Mouse (Mus musculus) neural tube, embryonic 14.5 days (tissue): ENCODE measurements around the gene Mmp8. TPM values are rescaled to one million over a fixed set of nuclear protein-coding genes. Genes with fewer than 3 reads are reported as not detected.

Source experiments
- ATAC-seq: fragments of 200-750 bp; cut with Nextera tagmentation; 2 replicates; pipeline ENCODE4 v1.8.0; 2017; ENCODE audit warnings: low read depth, mild to moderate bottlenecking, moderate TSS enrichment, moderate library complexity
- H3K27ac ChIP-seq: fragments of 300-500 bp; sonication (generic); 2 replicates; pipeline ENCODE4 v1.5.1; 2014; ENCODE audit warnings: low read depth, mild to moderate bottlenecking, control low read depth, low read length, moderate library complexity, mixed read lengths
- H3K27me3 ChIP-seq: fragments of 300-500 bp; sonication (generic); 2 replicates; pipeline ENCODE4 v1.6.1; 2014; ENCODE audit warnings: low read length; ENCODE audit not compliant: control insufficient read depth, insufficient read depth
- H3K36me3 ChIP-seq: fragments of 300-500 bp; sonication (generic); 2 replicates; pipeline ENCODE4 v1.6.1; 2014; ENCODE audit warnings: low read length, mixed read lengths; ENCODE audit not compliant: control insufficient read depth, insufficient read depth
- H3K4me1 ChIP-seq: fragments of 300-500 bp; sonication (generic); 2 replicates; pipeline ENCODE4 v1.6.1; 2014; ENCODE audit warnings: low read length; ENCODE audit not compliant: control insufficient read depth, insufficient read depth
- H3K4me2 ChIP-seq: fragments of 300-500 bp; sonication (generic); 2 replicates; pipeline ENCODE4 v1.6.1; 2014; ENCODE audit warnings: mild to moderate bottlenecking, low read depth, low read length, control low read depth
- H3K4me3 ChIP-seq: fragments of 300-500 bp; sonication (generic); 2 replicates; pipeline ENCODE4 v1.5.1; 2014; ENCODE audit warnings: low read depth, low read length, control low read depth, mixed read lengths
- H3K9ac ChIP-seq: fragments of 300-500 bp; sonication (generic); replicated peaks from 2 replicates; pipeline ENCODE4 v1.6.1; 2014; ENCODE audit warnings: low read depth, mild to moderate bottlenecking, control low read depth, low read length, mixed read lengths
- H3K9me3 ChIP-seq: fragments of 300-500 bp; sonication (generic); 2 replicates; pipeline ENCODE4 v1.6.1; 2016; ENCODE audit warnings: low read length; ENCODE audit not compliant: control insufficient read depth
- WGBS: fragments of 180-500 bp; shearing (Covaris S2); extraction: QIAGEN DNeasy Blood & Tissue Kit; methylation state at CpG from one replicate; pipeline ENCODE4 v1.1.7; 2014; 5-methylcytosine and 5-hydroxymethylcytosine counted together
- polyA plus RNA-seq: library from polyadenylated mRNA; unstranded; fragments of >200 nt; fragmentation: Nextera tagmentation; extraction: Ambion mirVana; gene quantifications from 2 replicates; pipeline ENCODE4 v1.2.1, GENCODE M21; 2014

The Mmp8 gene
- polyA plus RNA-seq: 0.10 TPM in 1 of 2 replicates, not detected in the other

DNA sequence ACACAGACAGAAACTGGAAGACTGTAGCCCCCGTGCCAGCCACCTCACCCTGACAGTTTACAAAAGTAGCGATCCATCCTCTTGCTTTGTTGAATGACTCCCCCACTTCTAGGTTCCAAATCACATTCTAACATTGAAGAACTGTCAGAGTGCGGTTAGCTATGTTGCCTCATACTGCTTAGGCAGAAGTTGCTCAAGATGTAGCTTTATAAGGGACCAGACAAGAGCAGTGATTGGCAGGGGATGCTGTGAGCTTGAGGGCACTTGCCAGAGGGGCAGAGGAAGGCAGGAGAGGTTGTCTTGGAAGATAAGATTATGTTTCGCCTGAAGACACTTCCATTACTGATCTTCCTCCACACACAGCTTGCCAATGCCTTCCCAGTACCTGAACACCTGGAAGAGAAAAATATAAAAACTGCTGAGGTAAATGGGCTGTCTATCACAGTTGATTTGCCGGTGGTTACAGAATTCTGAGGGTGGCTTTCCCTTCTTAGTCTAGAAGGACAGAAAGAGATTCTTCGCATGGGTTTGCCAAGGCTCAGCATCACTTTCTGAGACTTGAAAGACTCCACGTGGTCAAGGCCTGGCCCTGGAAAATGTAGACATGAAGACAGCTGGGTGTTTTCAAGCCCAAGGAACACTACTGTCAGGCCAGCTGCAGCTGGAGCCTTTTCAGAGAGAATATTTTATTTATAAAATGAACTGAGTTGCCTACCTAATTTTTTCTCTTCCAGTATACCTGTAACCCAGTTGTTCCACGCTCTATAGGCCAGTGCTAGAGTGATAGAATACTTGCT, at the start of gene Mmp8:
Gene Mmp8 (plus strand): TSS at position 236 of the 797 bp plus-strand sequence.
- 88% methylated on average over 8 of the region's 8 CpGs for WGBS
- no peaks in the 10 kb centered on the region for H3K27me3 ChIP-seq
- no peak within 1 kb of the TSS for H3K4me2 ChIP-seq
- no peaks in the 10 kb centered on the region for H3K9me3 ChIP-seq
- no peak for ATAC-seq
- H3K36me3 ChIP-seq: no peaks in the 10 kb centered on the region
- H3K4me3 ChIP-seq: no peak within 1 kb of the TSS
- H3K4me1 ChIP-seq: no peaks in the 10 kb centered on the region
- H3K9ac ChIP-seq: no peak within 1 kb of the TSS
- H3K27ac ChIP-seq: no peak within 1 kb of the TSS

DNA sequence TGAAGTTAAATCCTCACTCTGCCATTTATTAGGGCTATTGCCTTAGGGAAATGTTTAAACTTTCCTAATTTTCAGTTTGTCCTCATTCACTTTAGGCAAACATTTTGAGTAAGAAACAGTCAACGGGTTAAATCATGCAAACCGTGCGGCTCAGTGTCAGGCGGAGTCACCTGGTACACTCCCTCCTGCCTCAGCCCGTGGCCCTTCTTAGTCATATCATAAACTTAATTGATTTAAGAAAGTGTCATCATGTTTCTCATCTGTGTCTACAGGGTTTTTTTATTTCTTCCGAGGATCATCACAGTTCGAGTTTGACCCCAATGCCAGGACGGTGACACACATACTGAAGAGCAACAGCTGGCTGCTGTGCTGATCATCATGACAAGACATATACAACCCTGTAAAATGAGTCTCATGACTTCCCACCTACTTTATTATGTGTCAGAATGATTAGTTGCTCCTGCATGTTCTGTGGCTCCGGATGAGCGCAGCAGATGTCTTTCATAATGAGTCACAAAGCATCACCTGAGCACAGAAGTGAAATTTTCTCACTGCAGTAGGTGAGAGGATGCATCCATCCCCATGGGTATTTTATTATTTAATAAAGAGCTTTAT, 48.5 kb upstream of the Mmp8 start:
- Histone ChIP-seq H3K9me3 (no peaks in the 10 kb centered on the region), H3K27ac (no peak overlapping the region), H3K4me1 (no peaks in the 10 kb centered on the region), H3K4me2 (no peak overlapping the region), H3K4me3 (no peak overlapping the region), H3K27me3 (no peaks in the 10 kb centered on the region), H3K36me3 (no peaks in the 10 kb centered on the region), H3K9ac (no peak overlapping the region)
- 88% methylated on average over 10 of the region's 10 CpGs for WGBS
- ATAC-seq: no peak

DNA sequence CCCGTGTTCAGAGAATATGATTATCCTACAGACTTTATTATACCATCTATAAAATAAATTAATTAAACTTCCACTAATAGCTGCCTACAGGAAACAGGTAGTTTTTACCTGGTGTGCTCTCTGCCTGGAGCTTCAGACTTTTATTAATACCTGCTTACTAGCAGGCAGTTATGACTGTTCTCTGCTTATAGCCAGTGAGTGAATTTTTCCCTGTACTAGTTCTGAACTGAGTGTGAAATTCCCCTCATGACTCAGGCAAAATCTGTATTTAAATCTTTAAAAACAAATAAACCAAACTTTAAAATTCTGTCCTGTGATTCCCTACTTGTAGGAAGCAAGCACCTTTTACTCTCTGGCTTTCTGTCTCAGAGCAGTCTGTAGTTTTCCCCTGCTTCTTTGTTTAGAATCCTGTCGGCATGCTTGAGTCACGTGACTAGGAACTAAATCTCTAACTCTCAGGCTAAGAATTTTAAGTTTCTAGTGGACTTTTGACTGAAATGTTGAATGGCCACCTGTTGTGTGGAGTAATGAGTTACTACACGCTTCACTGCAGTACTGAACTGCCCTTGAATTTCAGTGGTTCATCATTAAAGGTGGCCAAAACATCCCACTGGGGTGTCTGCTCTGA, 40.2 kb upstream of the Mmp8 start:
- H3K9me3 ChIP-seq: no peaks in the 10 kb centered on the region
- H3K4me3 ChIP-seq: no peak overlapping the region
- ATAC-seq: no peak
- H3K4me1 ChIP-seq: no peaks in the 10 kb centered on the region
- no peaks in the 10 kb centered on the region for H3K27me3 ChIP-seq
- H3K4me2 ChIP-seq: no peak overlapping the region
- H3K36me3 ChIP-seq: no peaks in the 10 kb centered on the region
- WGBS: 70% methylated on average over 4 of the region's 4 CpGs
- no peak overlapping the region for H3K9ac ChIP-seq
- no peak overlapping the region for H3K27ac ChIP-seq

DNA sequence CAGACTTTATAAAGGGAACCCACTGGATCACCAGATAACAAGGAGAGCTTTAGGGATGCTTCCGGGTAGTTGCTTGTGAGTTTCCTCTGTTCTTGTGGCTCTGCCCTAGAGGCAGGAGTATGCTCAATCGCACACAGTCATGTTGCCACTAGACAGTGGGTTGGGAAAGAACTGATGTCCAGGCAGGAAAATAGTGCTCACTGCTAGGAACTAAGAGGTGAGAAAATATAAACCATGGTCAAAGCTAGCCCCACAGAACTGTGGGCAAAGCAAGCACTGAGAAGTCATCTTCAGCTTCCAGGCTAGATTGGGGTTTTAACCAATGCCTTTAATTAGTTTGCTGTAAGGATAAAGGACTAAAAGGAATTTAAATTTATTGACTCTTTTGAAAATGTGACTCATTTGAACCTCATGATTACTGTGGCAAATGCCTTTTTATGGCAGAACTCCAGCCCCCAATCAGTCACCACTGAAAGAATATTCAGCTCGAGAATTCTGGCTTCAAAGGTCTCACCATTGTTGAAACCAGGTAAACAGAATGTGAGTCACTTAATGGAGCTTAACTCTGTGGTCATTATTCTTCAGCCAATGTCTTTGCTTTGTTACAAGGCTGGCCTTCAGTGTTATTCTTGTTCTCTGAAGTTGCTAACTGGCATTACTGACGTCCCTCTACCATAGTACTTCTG, 31.9 kb upstream of the Mmp8 start:
- Histone ChIP-seq H3K36me3 (no peaks in the 10 kb centered on the region), H3K27me3 (no peaks in the 10 kb centered on the region), H3K9me3 (no peaks in the 10 kb centered on the region), H3K9ac (no peak overlapping the region), H3K4me2 (no peak overlapping the region), H3K27ac (no peak overlapping the region), H3K4me3 (no peak overlapping the region), H3K4me1 (no peaks in the 10 kb centered on the region)
- ATAC-seq: no peak
- WGBS: 54% methylated on average over 4 of the region's 4 CpGs

DNA sequence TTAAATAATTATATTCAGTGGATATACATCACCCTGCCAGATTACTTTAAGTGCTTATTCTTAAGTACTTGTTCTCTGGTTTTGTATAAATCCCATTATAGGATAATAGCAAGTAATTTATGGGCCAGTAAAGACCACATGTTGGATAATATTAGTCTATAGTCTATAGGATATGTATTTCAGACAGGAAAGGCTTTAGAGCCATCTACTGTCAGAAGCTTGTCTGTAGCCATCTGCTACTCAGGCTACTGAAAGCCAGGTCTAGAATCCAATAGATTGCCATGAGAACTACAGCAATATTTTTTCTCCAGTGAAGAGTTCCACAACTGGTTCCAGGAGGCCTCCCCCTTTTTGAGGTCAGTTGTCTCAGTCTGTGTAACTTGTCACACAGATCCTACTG, 15.5 kb upstream of the Mmp8 start:
- H3K36me3 ChIP-seq: no peaks in the 10 kb centered on the region
- no peaks in the 10 kb centered on the region for H3K4me1 ChIP-seq
- H3K4me2 ChIP-seq: no peak overlapping the region
- no peak overlapping the region for H3K9ac ChIP-seq
- no peaks in the 10 kb centered on the region for H3K9me3 ChIP-seq
- no peaks in the 10 kb centered on the region for H3K27me3 ChIP-seq
- no peak overlapping the region for H3K27ac ChIP-seq
- ATAC-seq: no peak
- H3K4me3 ChIP-seq: no peak overlapping the region

DNA sequence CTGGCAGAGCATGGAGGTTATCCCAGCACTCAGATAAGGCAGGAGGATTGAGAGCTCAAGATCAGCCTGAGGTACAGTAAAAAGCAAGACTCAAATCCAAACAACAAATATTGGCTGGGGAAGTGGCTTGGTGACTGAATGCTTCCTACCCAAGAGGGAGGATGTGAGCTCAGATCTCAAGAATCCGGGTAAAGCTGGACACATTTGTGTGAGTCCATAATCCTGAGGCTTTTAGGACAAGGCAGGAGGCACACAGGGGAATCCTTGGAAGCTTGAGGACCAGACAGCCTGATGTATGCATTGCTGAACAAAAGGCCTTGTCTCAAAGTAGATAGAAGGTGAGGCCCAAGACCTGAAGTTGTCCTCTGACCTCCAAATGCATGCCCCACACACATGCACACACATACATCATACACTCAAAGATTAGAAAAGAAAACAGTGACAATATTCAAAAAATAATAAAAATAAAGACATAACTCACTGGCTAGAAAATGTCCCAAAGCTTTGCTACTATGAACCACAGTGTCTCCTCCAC, 13.3 kb upstream of the Mmp8 start:
- 80% methylated on average over 1 of the region's 1 CpGs for WGBS
- H3K4me1 ChIP-seq: no peaks in the 10 kb centered on the region
- no peak for ATAC-seq

DNA sequence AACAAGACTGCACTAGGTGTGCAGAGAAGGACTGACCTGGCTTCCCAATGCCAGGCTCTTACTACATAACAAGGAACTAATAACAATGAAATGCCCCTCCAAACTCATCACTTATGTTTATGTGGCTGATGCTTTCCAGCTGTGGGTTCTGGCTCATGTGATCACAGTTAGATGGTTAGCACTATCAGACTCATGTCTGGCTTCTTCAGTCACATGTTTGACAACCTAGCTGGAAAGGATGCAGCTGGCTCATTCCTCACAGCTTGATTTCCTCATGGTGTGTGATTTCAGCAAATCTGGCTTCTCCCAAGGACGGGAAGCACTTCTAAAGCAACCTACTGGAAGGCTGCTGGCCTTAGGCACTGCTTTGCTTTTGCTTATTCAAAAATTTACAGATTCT, 12.8 kb upstream of the Mmp8 start:
- Histone ChIP-seq H3K9ac (no peak overlapping the region), H3K27me3 (no peaks in the 10 kb centered on the region), H3K9me3 (no peaks in the 10 kb centered on the region), H3K36me3 (no peaks in the 10 kb centered on the region), H3K4me1 (no peaks in the 10 kb centered on the region), H3K27ac (no peak overlapping the region), H3K4me2 (no peak overlapping the region), H3K4me3 (no peak overlapping the region)
- WGBS: 65% methylated on average over 1 of the region's 1 CpGs
- no peak for ATAC-seq

More for the DNA sequence above, 13.3 kb upstream of the Mmp8 start:
- no peaks in the 10 kb centered on the region for H3K27me3 ChIP-seq
- H3K9me3 ChIP-seq: no peaks in the 10 kb centered on the region
- no peak overlapping the region for H3K9ac ChIP-seq
- H3K27ac ChIP-seq: no peak overlapping the region
- H3K4me3 ChIP-seq: no peak overlapping the region
- no peak overlapping the region for H3K4me2 ChIP-seq
- H3K36me3 ChIP-seq: no peaks in the 10 kb centered on the region

DNA sequence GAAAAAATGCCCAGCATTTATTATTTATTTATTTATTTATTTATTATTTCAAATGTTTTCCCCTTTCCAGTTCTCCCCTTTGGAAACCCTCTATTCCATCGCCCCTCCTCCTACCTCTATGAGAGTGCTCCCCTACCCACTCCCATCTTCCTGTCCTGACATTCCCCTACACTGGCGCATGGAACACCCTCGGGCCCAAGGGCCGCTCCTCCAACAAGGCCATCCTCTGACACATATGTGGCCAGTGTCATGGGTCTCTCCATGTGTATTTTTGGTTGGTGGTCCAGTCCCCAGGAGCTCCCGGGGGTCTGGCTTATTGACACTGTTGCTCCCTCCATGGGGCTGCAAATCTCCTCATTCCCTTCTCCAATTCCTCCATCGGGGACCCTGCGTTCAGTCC, 12.3 kb upstream of the Mmp8 start:
- WGBS: 86% methylated on average over 7 of the region's 7 CpGs
- Histone ChIP-seq H3K4me2 (no peak overlapping the region), H3K4me3 (no peak overlapping the region), H3K27me3 (no peaks in the 10 kb centered on the region), H3K27ac (no peak overlapping the region), H3K4me1 (no peaks in the 10 kb centered on the region), H3K36me3 (no peaks in the 10 kb centered on the region), H3K9me3 (no peaks in the 10 kb centered on the region), H3K9ac (no peak overlapping the region)
- no peak for ATAC-seq
